Mouse (Mus musculus) spleen, postnatal 10 days (tissue): ENCODE results near the gene Cacna1c.

Experiments
- DNase-seq, 2 experiments: peaks; one replicate each; pipeline ENCODE4 v3.0.0; 2021 to 2022; ENCODE audit warnings: low spot score in 2 of 2

Gene Cacna1c

DNA sequence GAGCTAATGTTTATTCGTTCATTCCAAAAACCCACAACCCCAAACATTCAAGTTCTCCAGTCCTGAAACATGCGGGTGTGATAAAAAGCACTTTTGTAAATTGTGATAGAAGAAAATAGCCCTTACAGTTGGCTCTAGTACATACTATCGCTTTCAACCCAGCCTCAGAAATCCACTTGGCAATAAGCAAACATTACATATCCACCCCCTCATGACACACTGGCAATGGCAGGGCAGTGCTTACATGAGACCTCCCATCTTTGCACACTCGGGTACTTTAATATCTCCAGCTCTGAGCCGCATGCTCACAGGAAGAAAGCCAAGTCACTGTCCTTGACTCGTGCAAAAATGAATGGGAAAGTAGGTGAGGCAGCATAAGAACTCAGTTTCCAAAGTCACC lies 232.4 kb downstream of the Cacna1c start:
- DNase-seq, result no peak

- no peak for DNase-seq
Measured at GRCm38 (mm10) chr6:118963283-118963682, 232.9 kb downstream of the Cacna1c start.

GRCm38 (mm10) chr6:118958529-118958928 lies 237.7 kb downstream of the Cacna1c start:
- no peak for DNase-seq

DNA sequence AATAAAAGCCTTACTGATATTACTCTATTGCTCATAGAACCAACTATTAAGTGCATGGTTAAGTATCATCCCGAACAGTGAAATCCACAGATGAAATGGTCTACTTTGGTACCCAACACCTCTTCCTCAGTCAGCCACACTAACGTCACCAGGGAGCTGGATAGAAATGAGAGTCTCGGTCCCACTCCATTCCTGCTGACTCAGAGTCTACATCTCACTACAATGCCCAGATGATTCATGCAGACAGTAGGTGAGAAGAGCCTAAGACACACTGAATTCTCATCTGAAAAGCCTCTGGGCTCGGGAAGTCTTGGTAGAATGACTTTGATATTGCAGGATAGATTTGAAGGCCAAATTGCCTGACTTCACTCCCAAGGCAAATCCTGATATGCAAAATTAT lies 240.0 kb downstream of the Cacna1c start:
- no peak for DNase-seq

GRCm38 (mm10) chr6:118955777-118956176 lies 240.4 kb downstream of the Cacna1c start:
- DNase-seq, result no peak

DNA sequence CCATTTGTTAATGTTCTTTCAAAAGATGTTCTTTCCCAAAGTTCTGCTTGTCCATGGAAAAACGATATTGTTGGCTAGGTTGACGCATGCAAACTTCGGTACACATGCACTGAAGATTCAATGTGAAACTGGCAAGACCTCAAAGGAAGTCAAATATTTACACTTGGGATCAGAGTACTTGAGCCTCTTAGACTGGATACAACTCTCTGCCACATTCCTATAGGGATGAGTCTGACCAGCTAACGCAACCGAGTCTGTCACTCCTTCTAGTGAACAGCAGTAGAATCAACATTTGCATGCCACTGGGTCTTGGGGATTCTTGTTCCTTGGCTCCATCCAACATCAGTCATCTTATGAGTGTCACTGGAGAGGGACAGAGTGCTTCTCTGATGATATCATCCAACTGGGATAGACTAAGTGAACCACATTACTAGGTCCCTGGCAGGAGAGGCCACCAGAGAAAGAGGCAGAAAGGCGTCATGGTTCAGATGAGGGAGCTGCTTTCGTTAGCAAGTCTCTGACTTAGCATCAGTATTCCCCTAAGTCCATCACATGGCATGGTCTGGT lies 241.1 kb downstream of the Cacna1c start:
- no peak for DNase-seq

DNA sequence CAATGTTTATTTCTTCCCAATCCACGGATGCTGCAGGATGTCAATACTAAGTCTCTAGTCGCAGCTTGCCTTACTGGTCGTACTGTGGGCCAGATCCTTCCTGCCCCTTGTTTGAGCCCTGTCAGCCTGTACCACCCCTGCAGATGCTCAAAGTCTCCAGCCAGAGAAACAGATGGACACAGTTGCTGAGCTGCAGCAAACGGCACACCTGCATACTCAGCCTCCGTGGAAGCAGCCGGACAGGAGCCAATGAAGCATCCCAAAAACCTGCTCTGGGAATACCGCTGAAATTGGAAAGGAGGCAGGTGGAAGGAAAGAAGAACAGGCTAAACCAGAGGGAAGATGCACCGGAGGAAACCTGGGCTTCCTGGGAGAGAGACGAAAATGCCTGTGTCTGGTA lies 243.8 kb downstream of the Cacna1c start:
- DNase-seq, result no peak

- DNase-seq, result no peak
Measured at GRCm38 (mm10) chr6:118950190-118950589, 246.0 kb downstream of the Cacna1c start.

DNA sequence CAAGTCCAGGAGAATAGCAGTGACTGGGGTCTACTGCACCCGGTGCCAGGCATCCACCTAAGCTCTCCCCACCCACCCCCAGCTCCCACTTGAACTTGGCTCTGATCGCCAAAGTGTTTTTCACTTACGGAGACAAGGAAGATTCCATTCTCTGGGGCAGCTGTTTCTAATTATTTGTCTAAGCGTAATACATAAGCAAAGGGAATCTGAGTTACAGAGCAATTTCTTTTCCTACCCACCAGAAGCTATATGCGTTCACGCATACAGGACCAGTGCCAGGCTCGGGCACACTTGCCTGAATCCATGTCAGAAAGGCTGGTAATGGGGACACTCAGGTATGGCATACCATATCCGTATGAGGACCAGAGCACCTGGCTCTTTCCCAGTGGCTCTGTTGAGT lies 248.9 kb downstream of the Cacna1c start:
- DNase-seq, result no peak

- no peak for DNase-seq
Measured at GRCm38 (mm10) chr6:118946660-118947059, 249.6 kb downstream of the Cacna1c start.

DNA sequence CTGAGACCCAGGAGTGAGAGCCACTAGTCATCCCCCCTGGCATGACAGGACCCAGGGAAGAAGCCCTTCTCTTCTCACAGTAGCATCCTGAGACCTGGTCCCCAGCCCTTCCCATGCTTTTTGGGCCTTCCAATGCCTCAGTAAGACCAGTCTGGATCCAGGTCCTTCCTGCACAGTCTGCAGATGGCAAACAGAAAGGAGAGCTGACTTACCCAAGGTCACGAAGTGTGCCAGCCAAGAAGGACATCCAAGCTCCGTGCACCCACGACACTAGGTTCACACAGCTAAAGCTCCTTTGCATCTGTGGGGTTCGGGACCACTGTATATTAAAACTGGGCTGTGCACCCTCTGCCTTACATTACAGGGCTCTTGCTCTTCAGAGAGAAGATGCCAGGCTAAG lies 252.1 kb downstream of the Cacna1c start:
- DNase-seq, result no peak

- DNase-seq, result no peak
Measured at GRCm38 (mm10) chr6:118941816-118942215, 254.4 kb downstream of the Cacna1c start.

- no peak for DNase-seq
Measured at GRCm38 (mm10) chr6:118941036-118941435, 255.2 kb downstream of the Cacna1c start.

DNA sequence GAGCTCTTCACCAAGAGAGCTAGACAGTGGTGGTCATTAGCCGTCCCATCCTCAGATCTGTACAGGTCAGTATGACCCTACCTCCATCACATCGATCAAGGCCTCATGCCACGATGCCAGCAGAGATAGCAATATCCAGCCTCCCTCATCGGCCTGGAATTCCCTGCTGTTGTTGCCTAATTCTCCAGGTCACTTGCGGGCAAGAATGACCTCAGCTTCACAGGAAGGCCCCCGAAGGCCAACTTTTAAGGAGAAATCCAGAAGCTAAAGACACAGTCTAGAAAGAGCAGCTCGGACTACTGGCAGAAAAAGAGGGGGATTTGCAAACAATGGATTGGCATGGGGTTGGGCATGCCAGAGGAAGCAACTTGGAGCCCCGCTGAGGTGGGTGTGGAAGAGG lies 256.6 kb downstream of the Cacna1c start:
- DNase-seq, result no peak

GRCm38 (mm10) chr6:118938386-118939096 lies 257.7 kb downstream of the Cacna1c start:
- DNase-seq, result no peak

DNA sequence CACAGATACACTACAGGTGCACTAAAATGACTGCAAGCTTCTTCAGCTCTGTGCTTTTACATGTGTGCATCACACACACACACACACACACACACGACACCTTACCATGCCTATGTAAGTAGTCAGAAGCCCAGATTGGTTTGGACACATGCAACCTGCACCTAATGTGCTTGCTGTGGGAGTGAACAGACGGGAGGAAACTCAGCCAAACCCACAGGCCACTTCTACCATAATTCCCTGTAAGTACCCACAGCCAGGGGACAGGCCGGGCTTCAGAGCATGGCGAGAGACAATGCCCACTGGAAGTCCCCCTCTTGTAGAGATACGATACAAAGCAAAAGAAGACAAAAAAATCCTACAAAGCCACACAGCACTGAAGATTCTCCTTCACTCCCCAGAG lies 258.7 kb downstream of the Cacna1c start:
- DNase-seq, result no peak

GRCm38 (mm10) chr6:118935520-118936415 lies 260.4 kb downstream of the Cacna1c start:
- no peak for DNase-seq

DNA sequence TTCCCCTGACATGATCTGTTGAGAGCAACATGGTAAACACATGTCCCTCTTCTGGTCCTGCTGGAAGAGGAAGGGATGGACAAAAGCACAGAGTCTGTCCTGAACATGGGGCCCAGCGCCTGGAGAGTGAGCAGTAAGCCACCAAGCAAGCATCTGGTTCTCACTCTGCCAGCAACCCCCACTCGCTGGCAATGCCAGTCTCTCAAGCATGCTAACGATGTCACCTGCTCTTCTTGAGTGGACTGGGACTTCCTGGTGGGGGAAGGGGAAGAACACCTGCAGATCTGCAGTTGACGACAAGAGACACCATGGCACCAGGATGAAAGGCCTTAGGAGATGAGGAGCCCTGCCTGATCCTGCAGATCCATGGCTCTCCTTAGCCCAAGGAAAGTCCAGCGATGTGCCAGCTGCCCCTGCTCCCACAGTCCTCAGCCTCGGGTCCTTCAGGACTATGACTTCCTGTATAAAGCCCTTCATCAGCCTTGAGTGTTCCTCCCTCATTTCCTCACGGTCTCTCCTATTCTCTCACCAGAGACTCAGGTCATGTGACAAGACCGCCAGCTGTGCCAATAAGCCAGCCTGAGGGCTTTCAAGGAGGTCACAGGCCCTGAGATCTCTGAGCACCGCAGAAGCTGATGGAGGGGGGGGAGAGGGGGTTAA lies 261.8 kb downstream of the Cacna1c start:
- DNase-seq, result no peak

- no peak for DNase-seq
Measured at GRCm38 (mm10) chr6:118933017-118933594, 263.1 kb downstream of the Cacna1c start.

DNA sequence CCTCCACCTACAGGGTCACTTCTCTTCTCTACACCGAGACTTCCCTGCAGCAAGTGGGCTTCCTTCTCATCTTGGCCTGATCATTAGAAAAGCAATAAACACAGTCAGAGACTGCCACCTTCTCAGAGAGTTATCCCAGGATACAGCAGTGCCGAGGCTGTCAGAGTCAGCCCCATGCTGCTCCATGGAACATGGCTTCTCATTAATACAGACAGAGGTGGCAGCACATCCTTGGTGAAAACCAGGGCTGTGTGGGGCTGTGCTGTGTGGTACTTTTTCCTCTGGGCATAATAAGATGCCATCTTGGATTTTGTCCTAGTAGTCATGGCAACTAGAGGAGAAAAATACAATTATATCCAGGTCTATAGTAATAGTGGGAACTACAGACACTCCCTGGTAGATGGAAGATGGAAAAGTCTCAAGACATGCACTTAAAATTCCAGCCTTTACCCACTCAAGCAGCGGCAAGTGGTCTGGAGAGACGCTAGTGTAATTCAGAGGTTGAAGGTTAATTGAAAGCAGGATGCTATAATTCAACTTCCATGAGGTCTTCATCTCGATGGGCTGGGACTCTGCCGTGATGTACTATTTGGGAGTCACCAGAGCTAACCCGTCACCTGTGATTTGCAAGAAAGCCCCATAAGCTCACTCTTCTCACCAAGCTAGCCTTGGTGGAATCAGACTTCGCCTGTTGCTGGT lies 264.1 kb downstream of the Cacna1c start:
- DNase-seq, result no peak

- DNase-seq, result no peak
Measured at GRCm38 (mm10) chr6:118926669-118927068, 269.5 kb downstream of the Cacna1c start.
